Mouse (Mus musculus) bone marrow, adult 2 months (tissue): ENCODE results near the gene Podxl2. TPM values are rescaled to one million over a fixed set of nuclear protein-coding genes. Genes with fewer than 3 reads are reported as not detected.

Experiments
- H3K27ac ChIP-seq: fragments of 200-500 bp; 2 replicates; pipeline ENCODE4 v1.5.1; 2012; ENCODE audit warnings: low read depth, mild to moderate bottlenecking, control low read depth, inconsistent platforms, low read length; ENCODE audit not compliant: control insufficient read depth, poor library complexity, insufficient read depth
- H3K4me1 ChIP-seq: fragments of 200-500 bp; 2 replicates; pipeline ENCODE4 v1.6.1; 2011; ENCODE audit warnings: low read length; ENCODE audit not compliant: control insufficient read depth, insufficient read depth
- H3K4me3 ChIP-seq: fragments of 200-500 bp; replicated peaks from 2 replicates; pipeline ENCODE3; 2011; ENCODE audit warnings: mild to moderate bottlenecking, low read depth, low read length, control low read depth; ENCODE audit not compliant: control insufficient read depth
- CTCF ChIP-seq: fragments of 200-500 bp; IDR thresholded peaks from 2 replicates; pipeline ENCODE4 v1.5.1; 2011; ENCODE audit warnings: low read length, control low read depth; ENCODE audit not compliant: control insufficient read depth, insufficient read depth
- POLR2A ChIP-seq: fragments of 200-500 bp; IDR thresholded peaks from 2 replicates; pipeline ENCODE4 v1.6.1; 2011; ENCODE audit warnings: low read depth, mild to moderate bottlenecking, control low read depth, low read length, borderline replicate concordance; ENCODE audit not compliant: control insufficient read depth
- WGBS: fragments of 180-500 bp; shearing (Covaris S2); methylation state at CpG from one replicate; pipeline ENCODE4 v1.1.7; 2018; 5-methylcytosine and 5-hydroxymethylcytosine counted together
- polyA plus RNA-seq: library from polyadenylated mRNA; stranded (reverse); fragments of >200 nt; gene quantifications from 2 replicates; pipeline ENCODE4 v1.2.4, GENCODE M21; 2011; ENCODE audit warnings: low replicate concordance; ENCODE audit not compliant: missing spikeins, insufficient read depth, insufficient read length

Gene Podxl2
- polyA plus RNA-seq, 1 experiment, result 2.5 TPM

- Histone ChIP-seq H3K4me1 (no peaks in the 10 kb centered on the region; the same call in 1 of the 2 replicates), H3K4me3 (no peak overlapping the region), H3K27ac (no peak overlapping the region)
- TF ChIP-seq POLR2A, result no peak
- TF ChIP-seq CTCF, result no peak
- 97% methylated on average over 10 of the region's 10 CpGs for WGBS
Observed at GRCm38 (mm10) chr6:88884195-88884594, 9.4 kb upstream of the Podxl2 start.

GRCm38 (mm10) chr6:88881334-88881733 lies 6.5 kb upstream of the Podxl2 start:
- 90% methylated on average over 7 of the region's 7 CpGs for WGBS
- H3K4me1 ChIP-seq, result no peaks in the 10 kb centered on the region
- H3K4me3 ChIP-seq, result no peak overlapping the region
- no peak overlapping the region for H3K27ac ChIP-seq
- TF ChIP-seq POLR2A, result no peak
- no peak for TF ChIP-seq CTCF

- TF ChIP-seq POLR2A (no peak), CTCF (no peak)
- Histone ChIP-seq H3K27ac (no peak overlapping the region), H3K4me1 (no peaks in the 10 kb centered on the region; the same call in 1 of the 2 replicates), H3K4me3 (no peak overlapping the region)
- 69% methylated on average over 4 of the region's 4 CpGs for WGBS
Observed at GRCm38 (mm10) chr6:88879471-88879870, 4.6 kb upstream of the Podxl2 start.

- H3K27ac ChIP-seq, result no peak overlapping the region; the same call in 1 of the 2 replicates
- no peak overlapping the region for H3K4me3 ChIP-seq
- WGBS, result 16% methylated on average over 74 of the region's 74 CpGs
- no peaks in the 10 kb centered on the region; the same call in 1 of the 2 replicates for H3K4me1 ChIP-seq
- no peak for TF ChIP-seq CTCF
Observed at GRCm38 (mm10) chr6:88873965-88874867, 628 bp downstream of the Podxl2 start.

- Histone ChIP-seq H3K4me3 (no peak overlapping the region), H3K4me1 (no peaks in the 10 kb centered on the region; the same call in 1 of the 2 replicates), H3K27ac (no peak overlapping the region)
- TF ChIP-seq CTCF (no peak), POLR2A (no peak)
- 60% methylated on average over 7 of the region's 7 CpGs for WGBS
Observed at GRCm38 (mm10) chr6:88872811-88873210, 2.0 kb downstream of the Podxl2 start.

- Histone ChIP-seq H3K27ac (no peak overlapping the region), H3K4me3 (no peak overlapping the region), H3K4me1 (no peaks in the 10 kb centered on the region; the same call in 1 of the 2 replicates)
- 77% methylated on average over 8 of the region's 8 CpGs for WGBS
- TF ChIP-seq CTCF (no peak), POLR2A (no peak)
Observed at GRCm38 (mm10) chr6:88871546-88871945, 3.3 kb downstream of the Podxl2 start.

- 60% methylated on average over 4 of the region's 4 CpGs for WGBS
- Histone ChIP-seq H3K27ac (no peak overlapping the region), H3K4me1 (no peaks in the 10 kb centered on the region; the same call in 1 of the 2 replicates), H3K4me3 (no peak overlapping the region)
- TF ChIP-seq POLR2A (no peak), CTCF (no peak)
Observed at GRCm38 (mm10) chr6:88870594-88870993, 4.2 kb downstream of the Podxl2 start.

DNA sequence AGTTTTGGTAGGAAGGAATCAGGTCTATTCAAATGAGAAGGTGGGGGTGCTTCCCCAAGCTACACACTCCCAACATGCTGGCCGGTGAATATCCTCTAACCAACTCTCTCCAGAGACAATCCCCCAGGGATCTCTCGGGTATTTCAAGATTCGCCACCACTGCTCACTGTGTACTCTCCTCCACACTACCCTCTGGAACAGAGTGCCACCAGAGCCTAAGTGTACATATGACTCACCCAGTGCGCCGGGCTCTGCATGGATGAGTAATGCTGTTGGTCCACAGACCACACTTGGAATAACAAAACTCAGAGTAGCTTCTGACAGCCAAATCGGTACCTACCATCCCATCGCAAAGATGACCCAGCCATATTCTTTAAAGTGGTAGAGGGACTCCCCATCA lies 5.4 kb downstream of the Podxl2 start:
- 81% methylated on average over 7 of the region's 7 CpGs for WGBS
- Histone ChIP-seq H3K27ac (no peak overlapping the region), H3K4me3 (no peak overlapping the region), H3K4me1 (no peaks in the 10 kb centered on the region; the same call in 1 of the 2 replicates)
- TF ChIP-seq CTCF (no peak), POLR2A (no peak)
